Mouse (Mus musculus): ENCODE data around the gene Eif4g3. TPM values are rescaled to one million over a fixed set of nuclear protein-coding genes. Genes with fewer than 3 reads are reported as not detected.

The Eif4g3 gene
- polyA plus RNA-seq, 1 experiment, result 34.5 TPM

DNA sequence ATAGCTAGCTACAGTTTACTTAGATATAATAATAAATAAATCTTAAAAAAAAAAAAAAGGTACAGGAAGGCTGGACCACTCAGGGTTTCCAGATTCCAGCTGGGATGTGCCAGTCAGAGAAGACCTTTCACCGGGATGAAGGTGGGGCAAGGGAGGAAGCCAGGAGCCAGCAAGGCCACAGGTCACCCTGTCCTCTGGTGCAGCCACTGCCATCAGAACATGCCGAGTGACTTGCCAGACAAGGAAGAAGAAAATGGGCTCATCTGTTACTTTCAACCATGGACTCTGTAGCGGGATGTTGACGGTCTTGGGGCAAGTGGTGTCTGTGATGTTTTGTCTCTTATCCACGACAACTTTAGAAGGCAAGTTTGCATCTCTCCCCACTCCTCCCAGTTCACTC, 8.1 kb upstream of the Eif4g3 start:
- Histone ChIP-seq H3K4me3 (replicated peaks) (no peak overlapping the region), H3K9me3 (peaks cover 2% of the 10 kb centered on the region; the same call in 1 of the 2 replicates), H3K36me3 (replicated peaks; ENCODE audit: low read length) (no peaks in the 10 kb centered on the region), H3K4me1 (peaks cover 10% of the 10 kb centered on the region), H3K27me3 (replicated peaks) (peaks cover 22% of the 10 kb centered on the region)
- TF ChIP-seq GATA1 (IDR thresholded peaks at IDR 0.05; ENCODE audit: borderline replicate concordance, low read length) (no peak), FLI1 (IDR thresholded peaks at IDR 0.05; ENCODE audit: low read length) (no peak)

GRCm38 (mm10) chr4:137989426-137989825, 3.4 kb upstream of the Eif4g3 start:
- no peak for TF ChIP-seq GATA1 (IDR thresholded peaks at IDR 0.05; ENCODE audit: borderline replicate concordance, low read length)
- TF ChIP-seq FLI1 (IDR thresholded peaks at IDR 0.05; ENCODE audit: low read length), result no peak
- H3K4me1 ChIP-seq, result peaks cover 12% of the 10 kb centered on the region
- H3K27me3 ChIP-seq (replicated peaks), result peaks cover 40% of the 10 kb centered on the region
- no peaks in the 10 kb centered on the region for H3K36me3 ChIP-seq (replicated peaks; ENCODE audit: low read length)
- peaks cover 9% of the 10 kb centered on the region for H3K9me3 ChIP-seq
- H3K4me3 ChIP-seq (replicated peaks), result no peak overlapping the region

DNA sequence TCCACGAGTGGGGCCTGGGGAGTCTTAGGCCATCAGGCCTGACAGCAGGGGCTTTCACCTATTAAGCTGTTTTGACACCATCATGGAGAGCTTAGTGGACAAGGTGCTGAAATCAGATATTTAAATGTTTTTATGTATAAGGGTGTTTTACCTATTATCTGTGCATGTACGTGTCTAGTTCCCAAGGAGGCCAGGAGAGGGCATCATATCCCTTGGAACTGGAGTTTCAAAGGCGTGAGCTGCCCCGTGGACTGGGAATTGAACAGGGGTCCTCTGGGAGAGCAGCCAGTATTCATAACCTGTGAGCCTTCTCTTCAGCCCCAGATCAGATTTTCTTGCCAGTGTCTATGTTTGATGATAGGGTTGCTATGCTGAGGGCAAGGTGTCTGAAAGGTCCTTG, 2.4 kb upstream of the Eif4g3 start:
- Histone ChIP-seq H3K4me1 (peaks cover 16% of the 10 kb centered on the region), H3K4me3 (replicated peaks) (no peak overlapping the region), H3K36me3 (replicated peaks; ENCODE audit: low read length) (peaks cover 5% of the 10 kb centered on the region), H3K9me3 (peaks cover 9% of the 10 kb centered on the region), H3K27me3 (replicated peaks) (peaks cover 40% of the 10 kb centered on the region)
- TF ChIP-seq FLI1 (IDR thresholded peaks at IDR 0.05; ENCODE audit: low read length) (no peak), GATA1 (IDR thresholded peaks at IDR 0.05; ENCODE audit: borderline replicate concordance, low read length) (no peak)

DNA sequence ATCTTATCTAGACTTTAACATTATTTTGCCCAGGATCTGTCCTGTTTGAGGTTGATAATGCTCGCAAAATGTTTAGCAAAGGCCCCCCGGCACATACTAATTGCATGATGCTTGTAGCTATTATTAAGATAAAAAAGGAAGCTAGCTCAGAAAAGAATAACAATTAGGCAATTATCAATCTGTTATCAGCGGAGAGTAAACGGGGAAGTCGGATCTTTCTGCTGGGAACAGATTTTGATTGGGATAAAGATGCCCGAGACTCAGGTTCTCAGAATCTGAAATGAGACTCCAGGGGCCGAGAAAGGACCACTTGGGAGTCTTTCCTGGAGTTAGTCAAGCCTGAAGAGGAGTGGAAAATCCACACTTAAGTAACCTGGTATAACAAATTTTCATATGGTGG, 1.6 kb upstream of the Eif4g3 start:
- Histone ChIP-seq H3K4me1 (peaks cover 24% of the 10 kb centered on the region), H3K4me3 (replicated peaks) (no peak overlapping the region), H3K36me3 (replicated peaks; ENCODE audit: low read length) (peaks cover 13% of the 10 kb centered on the region), H3K9me3 (peaks cover 9% of the 10 kb centered on the region), H3K27me3 (replicated peaks) (peaks cover 38% of the 10 kb centered on the region)
- TF ChIP-seq FLI1 (IDR thresholded peaks at IDR 0.05; ENCODE audit: low read length), result no peak
- no peak for TF ChIP-seq GATA1 (IDR thresholded peaks at IDR 0.05; ENCODE audit: borderline replicate concordance, low read length)

DNA sequence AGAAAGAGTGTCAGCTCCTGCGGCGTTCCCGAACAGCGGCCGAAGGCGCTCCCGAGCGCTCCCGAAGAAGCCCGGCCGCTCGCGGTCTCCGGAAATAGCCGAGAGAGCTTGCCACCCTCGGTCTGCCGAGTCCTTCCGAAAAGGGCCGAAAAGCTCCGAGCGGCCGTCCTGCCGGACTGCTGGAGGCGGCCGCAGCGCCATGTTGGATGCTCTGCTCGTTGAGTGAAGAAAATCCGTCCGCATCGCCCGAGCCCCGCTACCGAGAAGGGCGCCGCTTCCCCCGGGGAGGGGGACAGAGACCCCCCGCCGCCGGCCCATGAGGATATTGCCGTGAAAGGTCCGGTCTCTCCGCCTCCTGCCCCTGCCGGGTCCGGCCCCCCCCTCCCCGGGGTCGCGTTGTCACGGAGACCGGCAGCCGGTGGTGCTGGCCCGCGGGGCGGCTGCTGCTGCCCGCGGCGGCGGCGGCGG, 503 bp downstream of the Eif4g3 start:
- peaks cover 30% of the 10 kb centered on the region for H3K36me3 ChIP-seq (replicated peaks; ENCODE audit: low read length)
- H3K4me1 ChIP-seq, result peaks cover 38% of the 10 kb centered on the region
- H3K27me3 ChIP-seq (replicated peaks), result peaks cover 33% of the 10 kb centered on the region
- no peak for TF ChIP-seq GATA1 (IDR thresholded peaks at IDR 0.05; ENCODE audit: borderline replicate concordance, low read length)
- no peak for TF ChIP-seq FLI1 (IDR thresholded peaks at IDR 0.05; ENCODE audit: low read length)
- H3K9me3 ChIP-seq, result peaks cover 6% of the 10 kb centered on the region
- peak overlapping the region; percentile 96 for H3K4me3 ChIP-seq (replicated peaks)

- peak overlapping the region; percentile 96 for H3K4me3 ChIP-seq (replicated peaks)
- H3K9me3 ChIP-seq, result peaks cover 6% of the 10 kb centered on the region
- H3K27me3 ChIP-seq (replicated peaks), result peaks cover 29% of the 10 kb centered on the region
- H3K4me1 ChIP-seq, result peaks cover 38% of the 10 kb centered on the region
- no peak for TF ChIP-seq GATA1 (IDR thresholded peaks at IDR 0.05; ENCODE audit: borderline replicate concordance, low read length)
- TF ChIP-seq FLI1 (IDR thresholded peaks at IDR 0.05; ENCODE audit: low read length), result no peak
- peaks cover 36% of the 10 kb centered on the region for H3K36me3 ChIP-seq (replicated peaks; ENCODE audit: low read length)
Observed at GRCm38 (mm10) chr4:137993821-137994561, 1.2 kb downstream of the Eif4g3 start.

- H3K4me1 ChIP-seq, result peaks cover 38% of the 10 kb centered on the region
- no peak for TF ChIP-seq GATA1 (IDR thresholded peaks at IDR 0.05; ENCODE audit: borderline replicate concordance, low read length)
- TF ChIP-seq FLI1 (IDR thresholded peaks at IDR 0.05; ENCODE audit: low read length), result no peak
- peaks cover 22% of the 10 kb centered on the region for H3K27me3 ChIP-seq (replicated peaks)
- peak overlapping the region; percentile 96 for H3K4me3 ChIP-seq (replicated peaks)
- peaks cover 6% of the 10 kb centered on the region for H3K9me3 ChIP-seq
- H3K36me3 ChIP-seq (replicated peaks; ENCODE audit: low read length), result peaks cover 44% of the 10 kb centered on the region
Observed at GRCm38 (mm10) chr4:137994562-137995336, 1.9 kb downstream of the Eif4g3 start.

DNA sequence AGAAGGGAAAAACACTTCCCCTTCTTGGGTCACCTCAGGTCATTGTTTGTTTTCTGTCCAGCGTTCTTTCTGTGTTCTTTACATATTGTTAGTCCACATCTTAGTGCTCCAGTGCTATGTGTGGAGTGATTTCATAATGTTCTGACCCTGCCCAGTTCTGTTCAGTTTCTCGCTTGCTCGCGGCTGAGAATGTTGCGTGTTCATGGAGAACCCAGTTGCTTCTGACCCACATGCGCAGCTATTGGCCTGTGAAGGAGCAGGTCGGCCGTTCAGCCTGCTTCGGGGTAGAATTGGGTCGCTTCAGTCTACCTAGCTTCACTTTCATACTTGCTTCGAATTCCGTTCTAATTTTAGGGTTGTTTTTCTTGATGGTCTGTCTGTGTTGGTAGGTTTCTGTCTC, 2.6 kb downstream of the Eif4g3 start:
- peak overlapping the region; percentile 96 for H3K4me3 ChIP-seq (replicated peaks)

DNA sequence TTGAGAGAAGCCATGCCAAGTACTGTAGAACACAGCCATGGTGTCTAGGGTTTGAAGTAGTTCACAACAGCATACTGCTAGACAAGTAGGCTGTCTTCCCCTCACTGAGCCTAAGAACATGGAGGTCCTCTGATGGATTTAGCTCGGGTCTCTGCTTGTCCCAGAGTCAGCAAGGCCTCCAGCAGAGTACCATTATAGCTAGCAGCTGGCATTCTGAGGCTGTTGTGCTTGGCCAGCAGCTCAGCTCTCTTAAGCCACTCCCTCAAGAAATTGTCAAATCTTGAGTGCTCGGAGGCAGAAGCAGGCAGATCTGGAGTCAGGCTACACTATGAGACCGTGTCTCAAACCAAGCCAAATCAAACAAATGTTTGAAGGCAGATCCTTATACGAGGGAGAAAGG, 5.4 kb downstream of the Eif4g3 start:
- peaks cover 75% of the 10 kb centered on the region for H3K36me3 ChIP-seq (replicated peaks; ENCODE audit: low read length)
- H3K4me1 ChIP-seq, result peaks cover 41% of the 10 kb centered on the region
- H3K9me3 ChIP-seq, result no peaks in the 10 kb centered on the region
- H3K27me3 ChIP-seq (replicated peaks), result no peaks in the 10 kb centered on the region
- no peak overlapping the region for H3K4me3 ChIP-seq (replicated peaks)
- TF ChIP-seq GATA1 (IDR thresholded peaks at IDR 0.05; ENCODE audit: borderline replicate concordance, low read length), result no peak
- no peak for TF ChIP-seq FLI1 (IDR thresholded peaks at IDR 0.05; ENCODE audit: low read length)

More for the DNA sequence above, 2.6 kb downstream of the Eif4g3 start:
- H3K4me1 ChIP-seq, result peaks cover 38% of the 10 kb centered on the region
- peaks cover 49% of the 10 kb centered on the region for H3K36me3 ChIP-seq (replicated peaks; ENCODE audit: low read length)
- H3K27me3 ChIP-seq (replicated peaks), result peaks cover 18% of the 10 kb centered on the region
- TF ChIP-seq GATA1 (IDR thresholded peaks at IDR 0.05; ENCODE audit: borderline replicate concordance, low read length), result no peak
- TF ChIP-seq FLI1 (IDR thresholded peaks at IDR 0.05; ENCODE audit: low read length), result no peak
- H3K9me3 ChIP-seq, result peaks cover 6% of the 10 kb centered on the region

GRCm38 (mm10) chr4:138000682-138001081, 7.9 kb downstream of the Eif4g3 start:
- TF ChIP-seq FLI1 (IDR thresholded peaks at IDR 0.05; ENCODE audit: low read length), result no peak
- H3K27me3 ChIP-seq (replicated peaks), result no peaks in the 10 kb centered on the region
- H3K36me3 ChIP-seq (replicated peaks; ENCODE audit: low read length), result peaks cover 88% of the 10 kb centered on the region
- no peak overlapping the region for H3K4me3 ChIP-seq (replicated peaks)
- H3K9me3 ChIP-seq, result no peaks in the 10 kb centered on the region
- H3K4me1 ChIP-seq, result peaks cover 31% of the 10 kb centered on the region
